Mouse (Mus musculus): ENCODE results near the gene Pdx1. TPM values are rescaled to one million over a fixed set of nuclear protein-coding genes. Genes with fewer than 3 reads are reported as not detected.

Gene Pdx1
- total RNA-seq, 2 experiments from 2014 or later: not detected

DNA sequence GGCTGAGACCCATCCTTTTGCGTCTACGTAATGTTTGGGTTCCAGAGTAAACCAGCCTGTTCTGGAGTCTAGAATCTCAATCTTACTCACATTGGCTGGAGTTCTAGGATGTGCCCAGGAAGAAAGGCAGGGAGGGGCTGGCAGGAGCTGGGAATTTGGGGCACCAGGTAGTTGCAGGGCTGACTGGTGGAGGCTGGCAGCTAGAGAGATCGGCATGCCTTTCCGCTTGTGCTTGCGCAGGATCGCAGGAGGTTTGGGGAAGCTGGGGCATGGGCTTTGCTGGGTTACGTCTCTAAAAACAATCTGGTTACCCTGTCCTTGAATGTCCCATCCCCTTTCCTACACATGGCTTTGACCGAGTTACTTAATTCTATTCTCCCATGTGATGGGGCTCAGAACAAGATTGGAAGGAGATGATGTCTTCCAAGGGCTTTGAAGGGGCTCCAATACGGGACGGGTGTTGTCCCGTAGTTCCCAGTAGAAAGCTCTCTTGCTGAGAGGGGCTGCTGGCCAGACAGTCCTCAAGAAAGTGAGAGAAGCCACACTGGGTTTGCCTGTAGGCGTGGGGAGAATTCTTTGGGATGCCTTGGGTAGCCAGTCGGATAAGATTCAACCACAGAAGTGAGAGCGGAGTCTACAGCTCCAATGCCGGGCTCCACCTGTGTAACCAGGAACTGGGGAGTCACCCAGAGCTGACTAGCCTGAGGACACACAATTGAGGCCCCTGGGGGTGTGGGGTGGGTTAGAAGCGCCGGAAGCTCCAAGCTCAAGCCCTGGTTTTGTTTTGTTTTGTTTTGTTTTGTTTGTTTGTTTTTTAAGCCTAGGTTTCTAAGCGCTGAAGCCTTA is 7.2 kb downstream of the Pdx1 start:
- intact Hi-C loops (cut with DNase I): loop anchor here (5.0 to 10.0 kb wide), 2 partner anchors 35 to 448 kb away; partner anchors contain the start of gene Flt1
- no peak for DNase-seq (ENCODE audit: low spot score in 2 of 2)

DNA sequence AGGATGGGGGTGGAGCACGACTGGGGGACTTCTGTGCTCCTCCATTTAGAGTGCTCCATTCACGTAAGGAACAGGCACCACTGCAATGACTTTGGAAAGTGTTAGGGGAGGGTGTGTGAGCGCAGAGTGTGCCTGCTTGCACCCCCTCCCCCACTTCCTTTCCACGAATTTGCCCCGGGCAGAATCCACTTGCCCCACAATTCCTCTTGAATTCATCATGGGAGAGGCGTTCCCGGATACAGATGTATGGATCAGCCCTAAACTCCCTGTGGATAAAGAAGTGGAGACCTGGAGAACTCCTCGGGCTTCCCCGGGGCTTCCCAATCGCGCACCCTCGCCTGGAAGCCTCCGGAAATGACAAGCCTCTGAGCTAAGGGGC is 7.8 kb downstream of the Pdx1 start:
- intact Hi-C loops (cut with DNase I): loop anchor here (5.0 to 10.0 kb wide), 2 partner anchors 35 to 447 kb away; partner anchors contain the start of gene Flt1
- DNase-seq (ENCODE audit: low spot score in 2 of 2): no peak

DNA sequence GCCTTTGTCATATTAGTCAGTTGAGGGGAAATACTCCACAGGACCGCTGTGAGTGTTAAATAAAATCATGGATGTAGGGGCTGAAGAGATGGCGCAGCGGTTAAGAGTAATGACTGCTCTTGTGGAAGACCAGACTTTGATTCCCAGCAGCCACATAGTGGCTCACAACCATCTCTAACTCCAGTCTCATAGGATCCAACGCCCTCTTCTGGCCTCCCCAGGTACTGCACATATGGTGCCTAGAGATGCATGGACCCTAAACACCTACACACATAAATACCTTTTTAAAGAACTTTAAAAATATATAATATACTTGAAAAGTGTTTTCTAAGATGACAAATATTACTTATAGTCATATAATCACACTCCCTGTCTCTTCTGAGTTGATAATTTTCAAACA is 14.6 kb downstream of the Pdx1 start:
- intact Hi-C loops (cut with DNase I): no loop called here
- DNase-seq (ENCODE audit: low spot score in 2 of 2): no peak

DNA sequence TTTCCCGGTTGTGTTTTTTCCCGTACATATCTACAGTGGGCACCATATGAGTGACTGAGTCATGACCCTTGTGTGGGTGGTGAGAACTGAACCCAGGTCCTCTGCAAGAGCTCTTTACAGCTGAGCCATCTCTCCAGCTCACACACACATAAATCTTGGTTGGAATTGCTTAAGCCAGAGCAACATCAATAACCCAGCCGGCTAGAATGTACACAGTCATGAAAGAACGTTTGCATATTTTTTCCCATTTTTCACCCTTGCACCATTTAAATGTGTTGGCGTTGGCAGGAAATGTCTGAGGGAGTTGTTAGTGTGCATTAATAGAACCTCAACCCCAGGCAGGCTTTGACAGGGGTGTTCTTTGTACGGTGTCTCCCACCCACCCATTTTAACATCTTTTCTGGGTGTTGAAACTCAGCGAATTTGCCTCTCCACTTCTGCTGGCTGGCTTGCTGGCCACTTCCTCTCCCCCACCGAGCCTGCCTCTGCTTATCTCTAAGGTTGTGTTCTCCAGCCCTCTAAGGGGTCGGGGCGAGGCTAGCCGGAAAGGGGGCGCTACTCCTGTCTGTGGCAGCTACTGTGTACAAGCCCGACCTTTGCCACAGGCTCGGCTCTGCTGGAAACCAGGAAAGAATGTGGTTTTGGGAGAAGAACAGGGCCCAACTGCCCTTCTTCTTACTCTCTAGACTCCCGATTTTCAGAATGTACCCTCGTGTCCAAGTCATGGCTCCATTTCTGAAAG is 22.2 kb downstream of the Pdx1 start:
- intact Hi-C loops (cut with DNase I): loop anchor here (2.0 kb wide), 1 partner anchor 351 kb away; no protein-coding TSS in a partner anchor
- DNase-seq (ENCODE audit: low spot score in 2 of 2): no peak

DNA sequence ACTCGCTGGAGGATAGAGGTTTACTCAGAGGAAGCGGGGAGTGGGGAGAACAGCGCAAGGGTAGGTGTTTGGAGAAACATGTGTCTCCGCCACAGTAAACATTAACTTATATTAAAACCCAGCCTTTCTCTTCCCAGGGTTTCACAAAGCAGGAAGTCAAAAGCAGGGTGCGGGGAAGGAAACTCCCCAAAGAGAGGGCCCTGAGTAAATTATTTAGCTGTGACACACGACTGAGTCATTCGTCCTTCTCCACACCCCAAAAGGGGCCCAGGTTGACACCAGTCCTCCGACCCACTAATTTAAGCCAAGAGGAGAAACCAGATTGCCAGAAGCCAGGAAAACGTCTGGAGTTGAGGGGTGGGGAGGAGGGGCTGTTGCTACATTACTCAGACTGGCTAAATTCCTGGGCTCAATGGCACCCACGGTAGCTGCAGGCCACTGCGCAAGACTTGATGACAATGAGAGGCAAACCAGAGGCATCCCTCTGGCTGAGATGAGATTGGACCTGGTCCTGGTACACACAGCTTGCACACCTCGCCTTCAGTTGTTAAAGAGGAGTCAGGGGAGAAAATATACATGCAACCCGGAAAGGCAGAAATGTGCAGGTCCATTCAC is 22.9 kb downstream of the Pdx1 start:
- intact Hi-C loops (cut with DNase I): loop anchor here (1.0 to 2.0 kb wide), 2 partner anchors 352 to 378 kb away; no protein-coding TSS in a partner anchor
- DNase-seq (ENCODE audit: low spot score in 2 of 2): no peak

DNA sequence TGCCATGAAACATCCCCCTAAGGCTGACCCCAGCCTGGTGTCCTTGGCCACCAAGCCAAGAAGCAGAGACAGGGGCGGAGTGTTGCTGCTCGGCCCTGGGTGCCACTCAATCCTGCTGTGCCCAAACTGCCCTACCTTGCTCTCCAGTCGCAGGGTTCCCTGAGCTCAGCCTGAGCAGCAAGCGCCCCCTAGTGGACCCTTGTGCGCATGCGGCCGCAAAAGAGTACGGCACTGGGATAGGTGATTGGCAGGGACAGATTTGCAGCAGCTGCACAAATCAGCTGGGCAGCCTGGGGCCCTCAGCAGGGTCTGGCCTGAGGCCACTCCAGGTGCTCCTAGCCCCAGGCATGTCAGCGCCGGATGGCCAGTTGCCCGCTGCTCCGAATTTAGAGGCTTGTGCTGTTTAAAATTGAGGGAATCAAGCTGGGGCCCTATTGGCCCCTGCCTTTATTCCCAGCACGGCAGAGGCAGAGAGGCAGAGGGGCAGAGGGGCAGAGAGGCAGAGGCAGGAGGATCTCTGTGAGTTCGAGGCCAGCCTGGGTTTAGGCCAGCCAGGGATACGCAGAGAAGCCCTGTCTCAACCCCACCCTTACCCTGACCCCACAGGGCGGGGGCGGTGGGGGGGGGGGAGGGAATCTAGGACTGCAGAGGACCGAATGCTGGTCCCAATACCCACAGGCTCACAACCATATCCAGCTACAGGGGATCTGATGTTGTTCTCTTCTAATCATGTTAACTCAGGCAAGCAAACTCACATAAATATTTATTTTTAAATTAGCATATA is 23.6 kb downstream of the Pdx1 start:
- peak; percentile 44 to 47 for DNase-seq (ENCODE audit: low spot score in 2 of 2)
- intact Hi-C loops (cut with DNase I): loop anchor here (1.0 to 2.0 kb wide), 2 partner anchors 353 to 379 kb away; no protein-coding TSS in a partner anchor

DNA sequence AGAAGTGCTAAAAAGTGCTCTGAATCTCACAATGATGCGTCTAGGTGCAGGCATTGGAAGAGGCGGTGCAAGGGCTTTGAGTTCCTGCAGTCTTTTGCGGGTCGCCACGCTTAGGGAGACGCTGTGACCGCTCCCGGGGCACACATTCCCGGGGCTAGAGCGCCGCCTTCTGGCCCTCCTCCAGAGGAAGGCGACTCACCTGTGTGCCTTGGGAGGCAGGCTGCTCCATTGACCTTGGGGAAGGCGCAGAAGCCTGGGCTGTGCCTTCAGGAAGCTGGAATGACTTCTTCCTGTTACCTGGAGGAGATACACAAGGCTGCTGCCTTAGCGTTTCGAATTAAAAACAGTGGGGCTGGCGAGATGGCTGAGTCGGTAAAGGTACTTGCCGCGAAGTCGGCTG is 24.4 kb downstream of the Pdx1 start:
- intact Hi-C loops (cut with DNase I): no loop called here
- no peak for DNase-seq (ENCODE audit: low spot score in 2 of 2)

DNA sequence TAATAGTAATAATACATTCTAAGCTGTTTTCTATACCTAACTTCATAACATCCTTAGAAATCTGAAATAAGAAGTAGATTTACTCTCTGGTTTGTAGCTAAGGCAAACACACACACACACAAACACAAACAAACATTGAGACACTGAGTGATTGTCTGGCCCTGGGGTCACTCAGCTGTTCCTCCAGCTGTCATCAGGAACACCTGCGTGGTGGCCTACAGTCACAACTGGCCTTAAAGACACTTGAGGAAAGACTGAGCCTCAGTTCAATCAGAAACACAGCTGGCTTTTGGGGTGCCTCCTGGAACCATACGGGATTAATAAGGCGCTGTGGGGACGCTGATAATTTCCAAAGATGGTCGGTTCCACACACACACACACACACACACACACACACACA is 27.5 kb downstream of the Pdx1 start:
- no peak for DNase-seq (ENCODE audit: low spot score in 2 of 2)

DNA sequence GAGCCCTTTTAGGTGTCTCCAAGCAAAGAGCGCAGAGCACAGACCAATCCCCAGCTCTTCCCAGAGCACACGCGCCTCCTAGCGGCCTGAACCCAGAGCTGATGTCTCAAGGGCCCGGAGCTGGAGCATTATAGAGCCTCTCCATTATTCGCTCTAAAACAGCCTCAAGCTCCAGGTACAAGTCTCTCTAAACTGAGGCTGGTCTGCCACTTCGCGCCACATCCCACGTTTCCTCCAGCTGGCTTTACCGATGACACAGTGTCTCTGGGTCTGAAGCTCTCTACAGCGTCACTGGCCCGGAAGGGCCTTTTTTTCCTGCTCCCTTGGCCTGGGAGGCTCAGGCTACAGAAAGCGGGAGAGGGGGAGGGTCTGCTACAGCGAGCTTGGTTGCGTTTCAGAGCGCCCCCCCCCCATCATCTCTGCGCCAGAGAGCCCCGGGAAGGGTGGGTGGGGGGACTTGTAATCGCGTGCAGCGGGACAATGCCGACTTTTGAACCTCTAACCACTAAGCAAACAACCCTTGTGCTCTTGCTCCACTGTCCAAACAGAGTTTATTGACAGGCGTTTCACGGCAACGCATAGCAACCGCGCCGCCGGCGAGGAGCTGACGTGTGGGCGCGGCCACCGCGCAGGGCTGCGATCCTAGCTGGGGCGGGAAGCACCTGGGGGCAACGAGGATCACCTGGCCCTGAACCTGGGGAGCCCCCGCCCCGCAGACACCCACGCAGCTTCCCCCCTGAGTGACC is 29.7 kb downstream of the Pdx1 start:
- DNase-seq (ENCODE audit: low spot score in 2 of 2): no peak
- intact Hi-C loops (cut with DNase I): loop anchor here (2.0 kb wide), 1 partner anchor 109 kb away; no protein-coding TSS in a partner anchor

More for the DNA sequence above, 27.5 kb downstream of the Pdx1 start:
- intact Hi-C loops (cut with DNase I): no loop called here

DNA sequence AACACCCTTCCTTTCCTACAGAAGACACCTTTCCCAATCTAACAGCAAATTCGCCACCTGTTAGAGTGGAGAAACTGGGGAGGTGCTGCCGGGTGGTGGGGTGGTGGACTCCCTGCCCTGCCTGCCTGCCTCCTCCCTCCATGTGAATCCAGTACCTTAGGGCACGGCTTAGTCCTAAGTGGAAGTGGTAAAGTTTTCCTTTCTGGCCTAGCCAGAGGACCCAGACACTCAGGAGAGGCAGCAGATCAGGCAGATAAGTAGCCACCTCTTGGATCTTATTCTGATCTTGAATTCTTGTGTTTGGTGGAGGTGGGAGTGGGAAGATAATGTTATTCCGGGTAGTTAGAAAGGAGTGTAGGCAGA is 30.2 kb downstream of the Pdx1 start:
- intact Hi-C loops (cut with DNase I): loop anchor here (5.0 kb wide), 1 partner anchor 33 kb away; the partner anchor contains the start of gene Pdx1

DNA sequence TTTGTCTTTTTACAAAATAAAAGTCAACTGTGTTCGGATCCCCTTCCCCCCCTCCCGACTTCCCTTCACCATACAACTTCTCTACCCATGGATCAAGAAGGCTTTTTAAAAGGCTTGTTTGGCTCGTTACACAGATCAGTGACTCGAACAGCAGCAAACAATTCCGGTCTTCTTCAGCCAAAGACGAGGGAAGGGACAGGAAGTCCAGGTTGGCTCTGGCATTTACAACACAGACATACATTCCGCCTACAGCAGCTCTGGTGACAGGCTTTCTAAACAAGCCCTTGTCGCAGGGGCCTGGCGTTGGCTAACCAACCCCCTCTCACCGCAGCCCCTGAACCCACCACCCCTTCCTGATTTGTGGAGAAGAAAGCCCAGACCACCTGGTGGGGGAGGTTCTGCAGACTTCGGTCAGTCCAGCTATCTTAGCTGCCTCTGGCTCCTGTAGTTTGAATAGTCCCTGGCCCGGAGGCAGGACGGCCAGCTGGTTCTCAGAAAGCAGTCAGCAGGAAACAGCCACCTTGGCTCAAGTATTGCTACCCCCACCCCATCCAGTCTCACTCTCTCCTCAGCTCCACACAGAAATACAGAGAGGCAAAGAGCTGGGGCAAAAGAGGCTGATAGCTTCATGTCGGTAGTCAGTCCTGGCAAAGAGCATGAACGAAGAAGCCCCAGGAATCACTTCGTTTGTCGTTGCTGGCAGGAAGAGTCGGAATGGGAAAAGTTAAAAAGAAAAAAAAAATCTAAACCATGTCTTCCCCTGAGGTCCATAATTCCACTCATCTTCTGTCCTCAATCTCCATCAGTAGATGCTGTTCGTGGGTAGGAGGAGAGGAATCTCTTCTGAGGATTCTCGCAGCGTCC is 31.4 kb downstream of the Pdx1 start:
- no peak for DNase-seq (ENCODE audit: low spot score in 2 of 2)
- intact Hi-C loops (cut with DNase I): loop anchor here (5.0 kb wide), 1 partner anchor 34 kb away; the partner anchor contains the start of gene Pdx1

More for the DNA sequence above, 30.2 kb downstream of the Pdx1 start:
- DNase-seq (ENCODE audit: low spot score in 2 of 2): no peak

DNA sequence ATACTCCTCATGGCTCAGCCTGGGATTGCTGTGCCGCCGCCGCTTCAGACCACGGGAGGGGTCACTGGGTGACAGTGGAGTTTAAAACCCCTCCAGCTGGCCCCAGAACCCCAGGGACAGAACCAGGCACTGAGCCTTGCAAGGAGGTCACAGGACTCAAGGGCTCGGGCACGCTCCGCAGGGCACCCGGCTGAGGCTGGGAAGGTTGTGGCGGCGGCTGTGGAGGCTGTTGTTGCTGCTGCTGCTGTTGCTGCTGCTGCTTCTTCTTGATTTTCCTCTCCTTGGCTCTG is 32.0 kb downstream of the Pdx1 start:
- DNase-seq (ENCODE audit: low spot score in 2 of 2): no peak
- intact Hi-C loops (cut with DNase I): loop anchor here (2.0 to 5.0 kb wide), 2 partner anchors 34 to 423 kb away; partner anchors contain the start of gene Pdx1

DNA sequence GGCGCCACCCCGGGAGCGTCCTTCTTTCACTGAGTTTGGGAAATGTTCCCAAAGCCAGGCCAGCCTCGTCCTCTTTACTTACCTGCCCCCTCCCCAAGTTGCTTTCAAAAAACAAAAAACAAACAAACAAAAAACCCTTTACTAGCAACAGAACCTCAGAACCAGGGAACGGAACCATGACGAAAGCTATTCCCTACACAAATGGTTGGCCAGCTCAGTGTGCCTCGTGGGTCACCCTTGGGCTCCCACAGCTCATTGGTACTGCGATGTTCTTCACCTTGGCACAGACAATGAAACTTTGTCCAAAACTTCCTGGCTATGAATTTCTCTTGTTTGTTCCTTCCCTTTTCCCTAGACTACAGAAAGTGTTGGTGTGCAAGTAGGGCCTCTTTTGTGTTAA is 32.4 kb downstream of the Pdx1 start:
- intact Hi-C loops (cut with DNase I): loop anchor here (2.0 to 5.0 kb wide), 2 partner anchors 35 to 423 kb away; partner anchors contain the start of gene Pdx1
- DNase-seq (ENCODE audit: low spot score in 2 of 2): no peak

DNA sequence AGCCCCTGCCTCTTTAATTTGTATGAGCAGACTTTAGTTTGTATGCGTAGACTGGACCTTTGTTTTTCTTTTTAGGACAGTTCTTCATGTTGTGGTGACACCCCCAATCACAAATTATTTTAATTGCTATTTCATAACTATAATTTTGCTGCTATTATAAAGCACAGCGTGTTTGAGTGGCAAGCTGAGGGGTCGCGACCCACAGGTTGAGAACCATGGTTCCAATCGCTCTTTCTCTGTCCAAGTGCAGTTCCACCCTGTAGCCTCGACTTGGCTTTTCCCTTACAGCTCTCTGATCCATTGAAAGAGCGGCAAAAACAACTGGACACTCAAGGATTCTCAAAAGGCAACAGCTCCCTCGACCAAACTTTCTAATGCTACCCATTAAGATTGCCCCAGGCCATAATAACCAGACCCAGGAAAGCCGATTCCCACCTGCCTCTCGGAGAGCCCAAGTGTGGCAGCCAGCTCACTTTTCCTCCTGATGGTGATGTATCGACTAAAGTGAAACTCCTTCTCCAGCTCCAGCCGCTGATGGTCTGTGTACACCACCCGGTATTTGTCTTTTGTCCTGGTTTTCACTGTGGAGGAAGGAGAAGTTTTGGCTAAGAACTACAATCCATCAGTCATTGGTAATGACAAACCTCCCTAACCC is 33.1 kb downstream of the Pdx1 start:
- intact Hi-C loops (cut with DNase I): loop anchor here (2.0 to 5.0 kb wide), 2 partner anchors 36 to 422 kb away; partner anchors contain the start of gene Pdx1
- no peak for DNase-seq (ENCODE audit: low spot score in 2 of 2)

DNA sequence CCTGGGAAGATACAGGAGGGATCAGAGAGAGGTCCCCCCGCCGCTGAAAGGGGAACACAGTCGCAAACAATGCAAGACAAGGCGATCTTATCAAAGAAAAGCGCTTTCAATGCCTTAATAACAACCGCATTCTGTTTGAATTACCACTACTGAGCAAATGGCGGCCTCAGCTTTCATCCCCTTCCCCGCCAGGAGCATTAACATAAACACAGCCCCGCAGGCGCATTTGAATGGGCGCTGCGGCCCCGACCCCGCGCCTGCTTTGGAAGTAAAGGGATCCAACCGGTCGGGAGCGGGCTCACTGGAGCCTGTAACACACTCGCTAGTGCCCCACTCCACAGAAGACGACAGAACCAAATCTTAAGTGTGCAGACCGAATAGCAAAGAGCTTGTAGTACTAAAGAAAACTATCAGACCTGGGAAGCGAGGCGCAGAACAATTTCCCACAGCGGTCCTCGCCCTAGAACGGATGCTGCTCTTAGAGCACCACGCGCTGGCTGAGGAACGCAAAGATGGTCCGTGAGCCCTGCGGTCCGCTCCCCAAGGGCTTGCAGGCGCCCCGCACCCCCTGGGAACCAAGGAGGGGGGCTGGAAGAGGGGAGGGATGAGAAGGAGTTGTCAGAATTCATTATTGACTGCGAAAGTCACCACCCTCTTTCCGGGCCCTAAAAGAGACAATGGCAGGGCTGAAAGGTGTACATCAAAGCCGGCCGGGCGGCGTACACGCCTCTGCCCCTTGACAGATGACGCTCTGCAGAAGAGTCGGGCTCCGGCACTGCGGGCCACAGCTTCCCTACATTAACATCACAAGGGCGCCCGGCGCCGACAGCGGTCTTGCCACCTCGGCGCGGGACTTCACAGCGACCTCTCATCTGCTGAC is 34.8 kb downstream of the Pdx1 start:
- intact Hi-C loops (cut with DNase I): loop anchor here (2.0 to 5.0 kb wide), 2 partner anchors 37 to 118 kb away; partner anchors contain the start of gene Pdx1
- DNase-seq (ENCODE audit: low spot score in 2 of 2): no peak

DNA sequence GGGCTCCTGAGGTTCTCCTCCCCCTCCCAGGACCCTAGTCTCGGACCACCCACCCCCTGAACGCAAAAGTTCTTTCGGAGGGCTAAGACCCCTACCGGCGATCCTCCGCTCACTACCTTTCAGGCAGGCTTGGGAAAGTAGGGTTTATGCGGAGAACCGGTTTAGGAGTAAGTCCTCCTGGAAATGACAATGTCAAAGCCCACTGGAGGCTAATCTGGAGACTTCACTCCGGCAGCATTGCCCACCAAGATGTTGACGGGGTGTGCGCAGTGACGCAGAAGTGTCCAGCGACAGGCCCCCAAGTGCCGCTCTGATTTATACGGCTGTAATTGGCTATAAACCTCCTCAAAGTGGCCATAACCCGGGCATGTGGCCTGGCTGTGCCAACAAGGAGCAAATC is 35.4 kb downstream of the Pdx1 start:
- no peak for DNase-seq (ENCODE audit: low spot score in 2 of 2)
- intact Hi-C loops (cut with DNase I): loop anchor here (2.0 kb wide), 1 partner anchor 118 kb away; no protein-coding TSS in a partner anchor

Measured in left cerebral cortex, postnatal 25 days (tissue).